Mouse (Mus musculus): ENCODE measurements around the gene Zic3. TPM values are rescaled to one million over a fixed set of nuclear protein-coding genes. Genes with fewer than 3 reads are reported as not detected.

Zic3 gene
- not detected in 2 replicates for polyA plus RNA-seq (2012; rRNA removed; ENCODE audit: low replicate concordance)

DNA sequence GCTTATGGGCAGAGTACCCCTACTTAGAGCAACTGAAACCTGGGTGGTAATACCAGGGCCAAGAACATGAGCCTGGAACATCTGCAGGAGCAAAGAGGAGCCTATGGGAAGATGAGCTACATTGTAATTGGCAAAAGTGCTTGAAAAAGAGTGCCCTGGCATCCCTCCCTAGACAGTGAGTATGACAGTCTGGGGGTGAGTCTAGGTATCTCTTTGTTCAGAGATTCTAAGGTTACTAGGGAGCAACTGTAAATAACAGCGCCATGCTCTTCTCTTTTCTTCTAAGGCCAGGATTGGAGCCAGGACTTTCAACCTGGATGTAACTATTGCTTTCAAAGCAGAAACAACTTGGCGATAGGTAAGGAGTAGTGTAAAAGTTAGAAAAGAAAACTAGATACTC lies at the start of gene Zic3:
Gene Zic3 (plus strand): TSS at position 301 of the 400 bp plus-strand sequence.

All from duodenum, adult 2 months (tissue).